Mouse (Mus musculus) liver, adult 2 months (tissue): ENCODE data around the gene Arid3b.

Experiments used
- CTCF ChIP-seq: fragments of 200-500 bp; IDR thresholded peaks from 2 replicates; pipeline ENCODE4 v1.5.1; 2011; ENCODE audit warnings: low read depth, low read length, control low read depth
- POLR2A ChIP-seq: fragments of 200-500 bp; IDR thresholded peaks from 2 replicates; pipeline ENCODE4 v1.6.1; 2011; ENCODE audit warnings: low read length, control low read depth; ENCODE audit not compliant: insufficient read depth; ENCODE audit errors: extremely low read depth

DNA sequence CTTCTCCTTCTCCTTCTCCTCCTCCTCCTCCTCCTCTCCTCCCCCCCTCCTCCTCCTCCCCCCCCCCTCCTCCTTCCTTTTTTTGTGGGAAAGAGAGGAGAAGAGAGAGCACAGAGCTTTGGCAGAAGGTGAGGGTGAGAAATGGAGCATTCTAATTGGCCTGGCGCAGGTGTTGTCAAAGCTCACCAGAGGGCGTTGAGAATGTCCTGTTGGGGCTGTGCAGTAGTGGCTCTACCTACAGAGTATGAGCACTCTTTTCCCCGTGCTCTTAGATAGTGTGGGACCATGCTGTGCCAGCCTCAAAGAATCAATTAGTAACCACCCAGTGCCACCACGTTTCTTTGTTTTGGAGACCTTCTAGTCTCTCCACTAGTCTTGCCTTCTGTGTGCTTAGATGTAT lies 43.7 kb upstream of the Arid3b start:
- TF ChIP-seq CTCF = no peak
- TF ChIP-seq POLR2A = no peak
